Mouse (Mus musculus) kidney, postnatal 36 days (tissue): ENCODE measurements around the gene L3mbtl4.

Experiments
- DNase-seq, 2 experiments: peaks; one replicate each; pipeline ENCODE4 v3.0.0; 2021 to 2022; ENCODE audit warnings: mixed read lengths in 2 of 2

The L3mbtl4 gene

GRCm38 (mm10) chr17:68273527-68273926 is at the start of gene L3mbtl4:
Gene L3mbtl4, plus strand, starts transcription at chr17:68273797.
- peak; percentile 24 to 44 for DNase-seq

GRCm38 (mm10) chr17:68230484-68230883 is 43.1 kb upstream of the L3mbtl4 start:
- DNase-seq, result no peak

- DNase-seq, result no peak
Measured at GRCm38 (mm10) chr17:68235380-68235779, 38.2 kb upstream of the L3mbtl4 start.

- no peak for DNase-seq
Measured at GRCm38 (mm10) chr17:68236992-68237391, 36.6 kb upstream of the L3mbtl4 start.

- DNase-seq, result no peak
Measured at GRCm38 (mm10) chr17:68240171-68240570, 33.4 kb upstream of the L3mbtl4 start.

- no peak for DNase-seq
Measured at GRCm38 (mm10) chr17:68264835-68265557, 8.6 kb upstream of the L3mbtl4 start.

GRCm38 (mm10) chr17:68273954-68274353 is 357 bp downstream of the L3mbtl4 start:
- DNase-seq, result peak in 1 of 2 experiments; percentile 15

- DNase-seq, result no peak
Measured at GRCm38 (mm10) chr17:68275138-68275537, 1.5 kb downstream of the L3mbtl4 start.

- DNase-seq, result no peak
Measured at GRCm38 (mm10) chr17:68280915-68281314, 7.3 kb downstream of the L3mbtl4 start.

- peak; percentile 13 to 19 for DNase-seq
Measured at GRCm38 (mm10) chr17:68285119-68285782, 11.7 kb downstream of the L3mbtl4 start.

- DNase-seq, result no peak
Measured at GRCm38 (mm10) chr17:68288094-68288493, 14.5 kb downstream of the L3mbtl4 start.

- peak; percentile 31 to 42 for DNase-seq
Measured at GRCm38 (mm10) chr17:68288699-68289098, 15.1 kb downstream of the L3mbtl4 start.

- DNase-seq, result no peak
Measured at GRCm38 (mm10) chr17:68291713-68292364, 18.2 kb downstream of the L3mbtl4 start.

- no peak for DNase-seq
Measured at GRCm38 (mm10) chr17:68308381-68308780, 34.8 kb downstream of the L3mbtl4 start.

GRCm38 (mm10) chr17:68312286-68312927 is 38.8 kb downstream of the L3mbtl4 start:
- no peak for DNase-seq

- no peak for DNase-seq
Measured at GRCm38 (mm10) chr17:68320940-68321339, 47.3 kb downstream of the L3mbtl4 start.

- DNase-seq, result no peak
Measured at GRCm38 (mm10) chr17:68322607-68323006, 49.0 kb downstream of the L3mbtl4 start.

- no peak for DNase-seq
Measured at GRCm38 (mm10) chr17:68332225-68332624, 58.6 kb downstream of the L3mbtl4 start.

- DNase-seq, result no peak
Measured at GRCm38 (mm10) chr17:68333382-68333781, 59.8 kb downstream of the L3mbtl4 start.

- no peak for DNase-seq
Measured at GRCm38 (mm10) chr17:68338917-68339553, 65.4 kb downstream of the L3mbtl4 start.

GRCm38 (mm10) chr17:68357687-68358086 is 84.1 kb downstream of the L3mbtl4 start:
- DNase-seq, result no peak

- DNase-seq, result no peak
Measured at GRCm38 (mm10) chr17:68371101-68371500, 97.5 kb downstream of the L3mbtl4 start.

- no peak for DNase-seq
Measured at GRCm38 (mm10) chr17:68388481-68388880, 114.9 kb downstream of the L3mbtl4 start.
